8 mouse cellular contexts compared by ENCODE assay signal in the genomic region with DNA sequence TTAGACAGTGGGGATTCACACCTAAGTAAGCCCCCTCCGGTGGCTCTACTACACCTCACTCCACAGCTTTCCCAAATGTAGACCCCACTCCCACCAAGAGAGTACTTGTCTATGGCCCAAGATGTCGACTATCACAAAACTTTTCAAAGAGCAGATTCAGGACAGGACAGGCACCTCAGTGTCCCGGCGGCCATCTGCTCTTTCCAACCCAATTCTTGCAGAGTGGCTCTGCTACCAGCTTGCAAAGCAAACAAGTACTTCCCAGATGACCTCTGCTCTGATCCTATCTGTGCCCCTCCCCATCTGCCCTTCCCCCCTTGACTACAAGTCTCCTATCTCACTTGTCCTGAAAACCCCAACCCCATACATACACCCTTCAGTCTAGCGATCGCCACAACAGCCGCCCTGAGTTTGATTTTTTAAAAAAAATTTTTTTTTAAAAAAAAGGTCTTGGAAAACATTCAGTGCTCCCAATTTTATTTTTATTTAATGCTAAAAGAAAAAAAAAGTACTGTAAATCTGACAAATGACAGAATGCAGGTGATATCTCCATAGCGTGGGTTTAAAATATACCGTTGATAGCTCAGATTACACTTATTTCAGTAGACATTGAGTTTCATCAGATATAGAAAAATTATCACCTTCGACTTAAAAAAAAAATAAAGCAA. TPM values are rescaled to one million over a fixed set of nuclear protein-coding genes. Genes with fewer than 3 reads are reported as not detected.
DNase-seq lines count a peak whose midpoint lies in the region; ATAC-seq and TF ChIP-seq lines count a peak whose summit lies in the region.

No protein-coding gene starts in this region.

- TF ChIP-seq EP300 in lung, postnatal 0 days (IDR thresholded peaks at IDR 0.05) = no peak

- no peaks in the 10 kb centered on the region for H3K27me3 ChIP-seq in lung, postnatal 0 days (replicated peaks; ENCODE audit: insufficient read depth, low read length)
- no peaks in the 10 kb centered on the region for H3K27me3 ChIP-seq in forebrain, embryonic 10.5 days (ENCODE audit: poor library complexity, severe bottlenecking)
- H3K27me3 ChIP-seq in hindbrain, postnatal 0 days (ENCODE audit: insufficient read depth, low read length) = no peaks in the 10 kb centered on the region
- no peaks in the 10 kb centered on the region for H3K27me3 ChIP-seq in midbrain, embryonic 11.5 days (ENCODE audit: control insufficient read depth, insufficient read depth, low read length)

- peak; percentile 44 for DNase-seq in lung, postnatal 0 days (ENCODE audit: low spot score)
- no peak for DNase-seq in lung, postnatal 14 days
- DNase-seq in forebrain, embryonic 10.5 days (ENCODE audit: extremely low spot score, low spot score) = no peak
- DNase-seq in hindbrain, postnatal 0 days (ENCODE audit: low spot score) = no peak
- no peak for DNase-seq in midbrain, embryonic 11.5 days (ENCODE audit: low spot score, missing footprints)
- DNase-seq in left cerebral cortex, postnatal 25 days (ENCODE audit: low spot score in 2 of 2) = no peak

- intact Hi-C loops in left cerebral cortex, postnatal 25 days (cut with DNase I) = no loop called here

- WGBS in lung, postnatal 0 days = 18% methylated on average over 10 of the region's 10 CpGs
- WGBS in forebrain, embryonic 10.5 days = 88% methylated on average over 10 of the region's 10 CpGs
- 69% methylated on average over 10 of the region's 10 CpGs for WGBS in hindbrain, postnatal 0 days
- WGBS in midbrain, embryonic 11.5 days = 77% methylated on average over 10 of the region's 10 CpGs

- no peaks in the 10 kb centered on the region for H3K9me3 ChIP-seq in lung, postnatal 0 days (ENCODE audit: low read length)
- H3K9me3 ChIP-seq in forebrain, embryonic 10.5 days = no peaks in the 10 kb centered on the region
- H3K9me3 ChIP-seq in hindbrain, postnatal 0 days (ENCODE audit: low read length) = no peaks in the 10 kb centered on the region
- no peaks in the 10 kb centered on the region for H3K9me3 ChIP-seq in midbrain, embryonic 11.5 days (ENCODE audit: control insufficient read depth, low read length)

- H3K4me1 ChIP-seq in lung, postnatal 0 days (ENCODE audit: insufficient read depth, low read depth, low read length) = peaks cover 13% of the 10 kb centered on the region; the same call in 1 of the 2 replicates
- peaks cover 95% of the 10 kb centered on the region for H3K4me1 ChIP-seq in forebrain, embryonic 10.5 days
- peaks cover 34% of the 10 kb centered on the region for H3K4me1 ChIP-seq in hindbrain, postnatal 0 days (ENCODE audit: insufficient read depth, low read length)
- peaks cover 49% of the 10 kb centered on the region for H3K4me1 ChIP-seq in midbrain, embryonic 11.5 days (ENCODE audit: control insufficient read depth, insufficient read depth, low read length)

- peak overlapping the region; percentile 90 for H3K4me2 ChIP-seq in lung, postnatal 0 days (replicated peaks; ENCODE audit: low read depth, low read length)
- H3K4me2 ChIP-seq in hindbrain, postnatal 0 days (ENCODE audit: low read depth, low read length) = peak overlapping the region; percentile 99
- peak overlapping the region; percentile 84 for H3K4me2 ChIP-seq in midbrain, embryonic 11.5 days

- peaks cover 9% of the 10 kb centered on the region for H3K36me3 ChIP-seq in lung, postnatal 0 days (ENCODE audit: insufficient read depth, low read length)
- H3K36me3 ChIP-seq in forebrain, embryonic 10.5 days (replicated peaks) = peaks cover 41% of the 10 kb centered on the region
- peaks cover 5% of the 10 kb centered on the region for H3K36me3 ChIP-seq in hindbrain, postnatal 0 days (ENCODE audit: insufficient read depth, low read length)
- no peaks in the 10 kb centered on the region for H3K36me3 ChIP-seq in midbrain, embryonic 11.5 days (ENCODE audit: control insufficient read depth, insufficient read depth, low read length)

- no peak for ATAC-seq in lung, postnatal 0 days
- ATAC-seq in hindbrain, postnatal 0 days = no peak
- no peak for ATAC-seq in midbrain, embryonic 11.5 days (ENCODE audit: low FRiP score)
- no peak for ATAC-seq in megakaryocyte progenitor cell, adult 5-6 weeks (replicated peaks; ENCODE audit: poor library complexity)
- ATAC-seq in monocyte, adult 5-6 weeks (replicated peaks; ENCODE audit: insufficient number of reproducible peaks, low FRiP score, low TSS enrichment, poor library complexity, severe bottlenecking) = no peak

- TF ChIP-seq CTCF in lung, postnatal 0 days (IDR thresholded peaks at IDR 0.05) = no peak
- no peak for TF ChIP-seq CTCF in hindbrain, postnatal 0 days (IDR thresholded peaks at IDR 0.05; ENCODE audit: low read depth)

- peak overlapping the region; percentile 100 for H3K4me3 ChIP-seq in lung, postnatal 0 days (ENCODE audit: low read depth, low read length)
- peak overlapping the region; percentile 25; the same call in 1 of the 2 replicates for H3K4me3 ChIP-seq in forebrain, embryonic 10.5 days
- peak overlapping the region; percentile 98 for H3K4me3 ChIP-seq in hindbrain, postnatal 0 days (ENCODE audit: low read length)
- H3K4me3 ChIP-seq in midbrain, embryonic 11.5 days (ENCODE audit: low read depth, low read length) = no peak overlapping the region

- H3K27ac ChIP-seq in lung, postnatal 0 days (ENCODE audit: low read length) = peak overlapping the region; percentile 84
- H3K27ac ChIP-seq in forebrain, embryonic 10.5 days = no peak overlapping the region
- H3K27ac ChIP-seq in hindbrain, postnatal 0 days = no peak overlapping the region
- no peak overlapping the region for H3K27ac ChIP-seq in midbrain, embryonic 11.5 days (ENCODE audit: low read depth, low read length)

- H3K9ac ChIP-seq in lung, postnatal 0 days (replicated peaks; ENCODE audit: low read depth) = peak overlapping the region; percentile 99
- H3K9ac ChIP-seq in hindbrain, postnatal 0 days (replicated peaks; ENCODE audit: low read length) = 0 out of 2 replicates have a peak overlapping the region, but pooled peaks have one; percentile 37
- H3K9ac ChIP-seq in midbrain, embryonic 11.5 days (ENCODE audit: low read length) = no peak overlapping the region

RNA-seq across cellular contexts. Expression of a gene that starts 5.8 kb away (rescaled TPM):
- 19.5 and 24.1 TPM in 2 replicates for polyA plus RNA-seq in lung, postnatal 0 days (2015; fragmentation: Nextera tagmentation; extraction: Ambion mirVana)
- polyA plus RNA-seq in forebrain, embryonic 10.5 days (2016; fragmentation: Nextera tagmentation; extraction: Ambion mirVana) = 3.0 and 3.4 TPM in 2 replicates
- total RNA-seq in hindbrain, postnatal 0 days (2014; rRNA removed) = 91.5 and 99.1 TPM in 2 replicates
- 10.2 and 11.4 TPM in 2 replicates for polyA plus RNA-seq in hindbrain, postnatal 0 days (2015; fragmentation: Nextera tagmentation; extraction: Ambion mirVana)
- polyA plus RNA-seq in midbrain, embryonic 11.5 days (2014; fragmentation: Nextera tagmentation; extraction: Ambion mirVana) = 4.4 and 4.5 TPM in 2 replicates
- total RNA-seq in megakaryocyte progenitor cell, adult 5-6 weeks (2015) = 109 and 114 TPM in 2 replicates
- 95.7 and 110 TPM in 2 replicates for total RNA-seq in megakaryocyte progenitor cell, adult 5-6 weeks (2017)
- total RNA-seq in left cerebral cortex, postnatal 25 days (2021) = 10 to 100 TPM; 55.5 to 62.7 TPM
- total RNA-seq in monocyte, adult 5-6 weeks (2017) = 41.2 to 53.3 TPM (median 48.5 TPM) in 3 replicates
